Mouse (Mus musculus): ENCODE results near the gene Galnt9. TPM values are rescaled to one million over a fixed set of nuclear protein-coding genes. Genes with fewer than 3 reads are reported as not detected.

Gene Galnt9
- 0.27 and 0.39 TPM in 2 replicates for polyA plus RNA-seq (2015; fragmentation: Nextera tagmentation; extraction: Ambion mirVana)

- no peaks in the 10 kb centered on the region for H3K36me3 ChIP-seq (ENCODE audit: control insufficient read depth, insufficient read depth, low read length)
- H3K27me3 ChIP-seq (replicated peaks; ENCODE audit: control insufficient read depth, insufficient read depth, low read length), result peaks cover 39% of the 10 kb centered on the region
- peak within 1 kb of the TSS; percentile 38 for H3K4me3 ChIP-seq (ENCODE audit: low read length)
- no peaks in the 10 kb centered on the region for H3K4me1 ChIP-seq (ENCODE audit: control insufficient read depth, insufficient read depth, low read length)
- no peak within 1 kb of the TSS for H3K27ac ChIP-seq (ENCODE audit: low read length)
- H3K4me2 ChIP-seq (ENCODE audit: low read depth, low read length), result peak within 1 kb of the TSS; percentile 59
- under 1% methylated on average over 78 of the region's 82 CpGs for WGBS
- no peaks in the 10 kb centered on the region for H3K9me3 ChIP-seq (ENCODE audit: control insufficient read depth, low read length)
- no peak within 1 kb of the TSS for H3K9ac ChIP-seq (ENCODE audit: low read depth, low read length)
- peak; percentile 74 for ATAC-seq
Measured at GRCm38 (mm10) chr5:110543951-110544690, at the start of gene Galnt9. TSS of gene Galnt9 (plus strand) at chr5:110544355.

DNA sequence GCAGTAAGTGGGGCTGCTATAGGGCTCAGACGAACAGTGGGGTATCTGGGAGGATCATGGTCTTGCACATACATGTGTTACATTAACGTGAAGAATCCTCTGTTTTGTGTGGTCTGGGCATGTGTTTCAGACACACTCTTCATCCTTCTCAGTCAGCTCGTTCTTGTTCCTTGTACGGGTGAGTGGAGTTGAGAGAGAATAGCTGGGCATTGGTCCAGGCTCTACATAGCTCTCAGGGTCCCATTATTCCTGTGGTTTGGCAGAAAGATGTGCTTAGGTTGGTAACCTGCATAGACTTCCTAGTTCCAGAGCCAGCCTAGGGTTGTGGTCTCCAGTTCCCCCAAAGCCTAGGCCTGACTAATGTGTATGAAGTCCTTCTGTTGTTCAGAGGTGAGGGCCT is 49.8 kb upstream of the Galnt9 start:
- no peaks in the 10 kb centered on the region for H3K27me3 ChIP-seq (replicated peaks; ENCODE audit: control insufficient read depth, insufficient read depth, low read length)
- no peak overlapping the region for H3K4me2 ChIP-seq (ENCODE audit: low read depth, low read length)
- H3K9me3 ChIP-seq (ENCODE audit: control insufficient read depth, low read length), result no peaks in the 10 kb centered on the region
- no peak for ATAC-seq
- H3K4me1 ChIP-seq (ENCODE audit: control insufficient read depth, insufficient read depth, low read length), result no peaks in the 10 kb centered on the region; the same call in 1 of the 2 replicates
- no peak overlapping the region for H3K9ac ChIP-seq (ENCODE audit: low read depth, low read length)
- WGBS, result 73% methylated on average over 4 of the region's 4 CpGs
- no peaks in the 10 kb centered on the region for H3K36me3 ChIP-seq (ENCODE audit: control insufficient read depth, insufficient read depth, low read length)
- H3K4me3 ChIP-seq (ENCODE audit: low read length), result no peak overlapping the region
- no peak overlapping the region for H3K27ac ChIP-seq (ENCODE audit: low read length)

GRCm38 (mm10) chr5:110495051-110495450 is 49.1 kb upstream of the Galnt9 start:
- no peak overlapping the region for H3K27ac ChIP-seq (ENCODE audit: low read length)
- no peaks in the 10 kb centered on the region for H3K9me3 ChIP-seq (ENCODE audit: control insufficient read depth, low read length)
- H3K4me3 ChIP-seq (ENCODE audit: low read length), result no peak overlapping the region
- H3K9ac ChIP-seq (ENCODE audit: low read depth, low read length), result no peak overlapping the region
- WGBS, result 92% methylated on average over 6 of the region's 6 CpGs
- ATAC-seq, result no peak
- H3K4me2 ChIP-seq (ENCODE audit: low read depth, low read length), result no peak overlapping the region
- H3K27me3 ChIP-seq (replicated peaks; ENCODE audit: control insufficient read depth, insufficient read depth, low read length), result no peaks in the 10 kb centered on the region
- no peaks in the 10 kb centered on the region for H3K36me3 ChIP-seq (ENCODE audit: control insufficient read depth, insufficient read depth, low read length)
- no peaks in the 10 kb centered on the region; the same call in 1 of the 2 replicates for H3K4me1 ChIP-seq (ENCODE audit: control insufficient read depth, insufficient read depth, low read length)

- Histone ChIP-seq H3K4me3 (ENCODE audit: low read length) (no peak overlapping the region), H3K4me1 (ENCODE audit: control insufficient read depth, insufficient read depth, low read length) (no peaks in the 10 kb centered on the region; the same call in 1 of the 2 replicates), H3K9me3 (ENCODE audit: control insufficient read depth, low read length) (no peaks in the 10 kb centered on the region), H3K9ac (ENCODE audit: low read depth, low read length) (no peak overlapping the region), H3K27ac (ENCODE audit: low read length) (no peak overlapping the region), H3K4me2 (ENCODE audit: low read depth, low read length) (no peak overlapping the region), H3K27me3 (replicated peaks; ENCODE audit: control insufficient read depth, insufficient read depth, low read length) (no peaks in the 10 kb centered on the region), H3K36me3 (ENCODE audit: control insufficient read depth, insufficient read depth, low read length) (no peaks in the 10 kb centered on the region)
- ATAC-seq, result no peak
- WGBS, result 62% methylated on average over 5 of the region's 5 CpGs
Measured at GRCm38 (mm10) chr5:110497556-110497955, 46.6 kb upstream of the Galnt9 start.

- no peak overlapping the region for H3K4me3 ChIP-seq (ENCODE audit: low read length)
- H3K4me1 ChIP-seq (ENCODE audit: control insufficient read depth, insufficient read depth, low read length), result no peaks in the 10 kb centered on the region; the same call in 1 of the 2 replicates
- H3K36me3 ChIP-seq (ENCODE audit: control insufficient read depth, insufficient read depth, low read length), result no peaks in the 10 kb centered on the region
- no peak overlapping the region for H3K9ac ChIP-seq (ENCODE audit: low read depth, low read length)
- no peak for ATAC-seq
- H3K27me3 ChIP-seq (replicated peaks; ENCODE audit: control insufficient read depth, insufficient read depth, low read length), result no peaks in the 10 kb centered on the region
- 31% methylated on average over 10 of the region's 10 CpGs for WGBS
- no peaks in the 10 kb centered on the region for H3K9me3 ChIP-seq (ENCODE audit: control insufficient read depth, low read length)
- H3K27ac ChIP-seq (ENCODE audit: low read length), result no peak overlapping the region
- no peak overlapping the region for H3K4me2 ChIP-seq (ENCODE audit: low read depth, low read length)
Measured at GRCm38 (mm10) chr5:110498071-110498470, 46.1 kb upstream of the Galnt9 start.

DNA sequence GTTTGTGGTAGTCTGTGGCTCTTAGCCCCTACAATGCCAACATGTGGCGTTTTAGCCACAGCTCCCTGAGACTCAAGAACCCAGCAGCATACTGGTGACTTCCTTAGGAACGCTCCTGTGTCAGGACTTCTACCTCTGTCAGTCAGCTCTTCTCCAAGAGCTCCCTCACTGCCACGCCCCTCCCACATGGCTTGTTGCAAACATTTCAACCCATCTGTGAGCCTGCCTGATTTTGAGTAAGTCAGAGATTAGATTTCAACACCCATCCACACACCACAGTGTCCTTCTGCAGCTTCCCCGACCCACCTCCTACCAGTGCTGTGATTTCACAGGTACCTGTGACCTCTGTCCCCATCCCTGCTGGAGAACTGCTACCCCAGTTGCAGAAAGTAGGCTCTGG is 43.9 kb upstream of the Galnt9 start:
- no peak for ATAC-seq
- H3K27me3 ChIP-seq (replicated peaks; ENCODE audit: control insufficient read depth, insufficient read depth, low read length), result no peaks in the 10 kb centered on the region
- no peaks in the 10 kb centered on the region for H3K9me3 ChIP-seq (ENCODE audit: control insufficient read depth, low read length)
- H3K9ac ChIP-seq (ENCODE audit: low read depth, low read length), result no peak overlapping the region
- no peak overlapping the region for H3K4me3 ChIP-seq (ENCODE audit: low read length)
- no peak overlapping the region for H3K27ac ChIP-seq (ENCODE audit: low read length)
- WGBS, result 43% methylated on average over 4 of the region's 4 CpGs
- no peaks in the 10 kb centered on the region for H3K36me3 ChIP-seq (ENCODE audit: control insufficient read depth, insufficient read depth, low read length)
- no peaks in the 10 kb centered on the region; the same call in 1 of the 2 replicates for H3K4me1 ChIP-seq (ENCODE audit: control insufficient read depth, insufficient read depth, low read length)
- no peak overlapping the region for H3K4me2 ChIP-seq (ENCODE audit: low read depth, low read length)

- 90% methylated on average over 3 of the region's 3 CpGs for WGBS
- Histone ChIP-seq H3K36me3 (ENCODE audit: control insufficient read depth, insufficient read depth, low read length) (no peaks in the 10 kb centered on the region), H3K4me2 (ENCODE audit: low read depth, low read length) (no peak overlapping the region), H3K9ac (ENCODE audit: low read depth, low read length) (no peak overlapping the region), H3K9me3 (ENCODE audit: control insufficient read depth, low read length) (no peaks in the 10 kb centered on the region), H3K4me3 (ENCODE audit: low read length) (no peak overlapping the region), H3K4me1 (ENCODE audit: control insufficient read depth, insufficient read depth, low read length) (no peaks in the 10 kb centered on the region), H3K27me3 (replicated peaks; ENCODE audit: control insufficient read depth, insufficient read depth, low read length) (no peaks in the 10 kb centered on the region), H3K27ac (ENCODE audit: low read length) (no peak overlapping the region)
- ATAC-seq, result no peak
Measured at GRCm38 (mm10) chr5:110503361-110503760, 40.8 kb upstream of the Galnt9 start.

GRCm38 (mm10) chr5:110505611-110506294 is 38.4 kb upstream of the Galnt9 start:
- no peak for ATAC-seq
- no peak overlapping the region for H3K9ac ChIP-seq (ENCODE audit: low read depth, low read length)
- H3K4me2 ChIP-seq (ENCODE audit: low read depth, low read length), result no peak overlapping the region
- H3K4me1 ChIP-seq (ENCODE audit: control insufficient read depth, insufficient read depth, low read length), result no peaks in the 10 kb centered on the region
- WGBS, result 60% methylated on average over 10 of the region's 10 CpGs
- no peaks in the 10 kb centered on the region for H3K36me3 ChIP-seq (ENCODE audit: control insufficient read depth, insufficient read depth, low read length)
- H3K27ac ChIP-seq (ENCODE audit: low read length), result no peak overlapping the region
- H3K27me3 ChIP-seq (replicated peaks; ENCODE audit: control insufficient read depth, insufficient read depth, low read length), result no peaks in the 10 kb centered on the region
- no peak overlapping the region for H3K4me3 ChIP-seq (ENCODE audit: low read length)
- H3K9me3 ChIP-seq (ENCODE audit: control insufficient read depth, low read length), result no peaks in the 10 kb centered on the region

DNA sequence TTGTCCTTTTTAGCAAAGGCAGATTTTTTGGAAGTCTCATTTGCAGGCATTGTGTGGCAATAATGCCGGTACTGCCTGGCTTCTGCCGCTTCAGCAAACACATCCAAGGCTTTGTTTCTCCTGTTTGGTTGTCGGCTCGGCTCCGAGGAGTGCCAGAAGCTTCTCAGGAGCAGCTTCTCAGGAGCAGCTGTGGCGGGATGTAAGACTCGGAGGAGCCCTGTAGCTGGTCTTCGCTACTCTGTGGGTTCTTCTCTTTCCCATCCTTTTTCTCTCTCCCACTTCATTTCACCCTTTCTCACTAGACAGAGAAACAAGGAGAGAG is 37.9 kb upstream of the Galnt9 start:
- Histone ChIP-seq H3K9me3 (ENCODE audit: control insufficient read depth, low read length) (no peaks in the 10 kb centered on the region), H3K9ac (ENCODE audit: low read depth, low read length) (no peak overlapping the region), H3K4me1 (ENCODE audit: control insufficient read depth, insufficient read depth, low read length) (no peaks in the 10 kb centered on the region), H3K27me3 (replicated peaks; ENCODE audit: control insufficient read depth, insufficient read depth, low read length) (no peaks in the 10 kb centered on the region), H3K4me3 (ENCODE audit: low read length) (no peak overlapping the region), H3K4me2 (ENCODE audit: low read depth, low read length) (no peak overlapping the region), H3K36me3 (ENCODE audit: control insufficient read depth, insufficient read depth, low read length) (no peaks in the 10 kb centered on the region), H3K27ac (ENCODE audit: low read length) (no peak overlapping the region)
- ATAC-seq, result no peak
- WGBS, result 64% methylated on average over 8 of the region's 8 CpGs

Measured in intestine, embryonic 16.5 days (tissue).